ENCODE assay signal across 19 mouse cellular contexts in the genomic region with DNA sequence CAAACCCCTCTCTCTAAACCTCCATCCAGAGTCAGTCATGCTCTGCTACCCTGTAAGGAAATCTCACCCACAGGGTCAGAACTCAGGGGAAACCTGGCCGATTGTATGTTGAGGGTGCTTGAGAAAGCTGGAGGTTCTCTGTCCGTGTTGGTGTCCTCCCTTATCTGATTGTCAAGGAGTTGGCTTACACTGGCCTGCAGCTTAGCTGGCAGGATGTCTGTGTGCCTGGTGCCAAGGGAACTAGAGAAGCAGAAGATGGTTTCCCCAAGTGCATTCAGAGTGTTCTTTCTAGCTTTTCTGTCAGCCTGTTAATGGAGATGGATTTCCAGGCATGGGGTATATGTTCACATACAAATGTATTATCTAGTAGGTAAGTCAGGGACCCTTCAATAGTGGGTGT.
DNase-seq lines count a peak whose midpoint lies in the region; ATAC-seq and TF ChIP-seq lines count a peak whose summit lies in the region.
"Had no signal": no experiment of that assay in that cellular context is flagged by ENCODE, and none has a peak within 500 bp of the region (broad histone marks: within the 10 kb centered on the region; RNA-seq: fewer than 3 reads in every experiment).

No protein-coding gene starts in this region.

- no peaks in the 10 kb centered on the region for H3K79me2 ChIP-seq in liver, adult 2 months (ENCODE audit: control insufficient read depth, insufficient read depth, low read length)

- peak; percentile 25 for DNase-seq in cerebellum, adult 9-10 months
- no peak for DNase-seq in cerebellum, adult 11-12 months
- DNase-seq in heart, adult 8-10 months (ENCODE audit: low spot score) = no peak
- peak; percentile 72 for DNase-seq in liver, adult 2 months (ENCODE audit: extremely low read depth, low read depth, low spot score)
- DNase-seq in urinary bladder, postnatal 4 days (ENCODE audit: low spot score in 2 of 2) = no peak
- DNase-seq: adrenal gland, adult 2 months; adrenal gland, postnatal 25 days; cerebellum, adult 9-11 months; cerebellum, postnatal 36 days; gastrocnemius, postnatal 14 days had no signal

- H3K4me1 ChIP-seq in heart, embryonic 14.5 days (ENCODE audit: control insufficient read depth in 2 of 2, insufficient read depth in 2 of 2, low read length in 2 of 2) = peaks cover 10 to 30% of the 10 kb centered on the region in 2 experiments
- peaks cover 26% of the 10 kb centered on the region for H3K4me1 ChIP-seq in liver, adult 2 months (ENCODE audit: control insufficient read depth, insufficient read depth, low read length)
- no peaks in the 10 kb centered on the region for H3K4me1 ChIP-seq in liver, embryonic 12.5 days
- H3K4me1 ChIP-seq: embryonic facial prominence, embryonic 13.5 days; hindbrain, embryonic 10.5 days had no signal

- TF ChIP-seq CTCF in liver, adult 2 months (IDR thresholded peaks at IDR 0.05; ENCODE audit: low read depth, low read length) = no peak

- no peak overlapping the region for H3K4me3 ChIP-seq in heart, embryonic 14.5 days (ENCODE audit: control insufficient read depth in 1 of 2, insufficient read depth in 1 of 2, low read depth in 1 of 2, low read length in 2 of 2)
- no peak overlapping the region for H3K4me3 ChIP-seq in liver, adult 2 months (ENCODE audit: insufficient read depth, low read depth, low read length)
- H3K4me3 ChIP-seq in liver, embryonic 12.5 days = no peak overlapping the region
- H3K4me3 ChIP-seq: embryonic facial prominence, embryonic 13.5 days; forebrain, embryonic 10.5 days; hindbrain, embryonic 10.5 days; intestine, embryonic 15.5 days had no signal

- H3K36me3 ChIP-seq in heart, embryonic 14.5 days (ENCODE audit: control insufficient read depth, insufficient read depth, low read length) = peaks cover 30% of the 10 kb centered on the region
- H3K36me3 ChIP-seq in liver, adult 2 months (ENCODE audit: control insufficient read depth, insufficient read depth, low read length) = peaks cover 14% of the 10 kb centered on the region
- peaks cover 10% of the 10 kb centered on the region; the same call in 1 of the 2 replicates for H3K36me3 ChIP-seq in liver, embryonic 12.5 days
- H3K36me3 ChIP-seq: intestine, embryonic 15.5 days had no signal

- no peak overlapping the region for H3K27ac ChIP-seq in heart, embryonic 14.5 days (replicated peaks in 1 of 2; ENCODE audit: control insufficient read depth in 1 of 2, insufficient read depth in 1 of 2, low read depth in 2 of 2, low read length in 2 of 2)
- H3K27ac ChIP-seq in liver, adult 2 months (replicated peaks; ENCODE audit: insufficient read depth, low read depth, low read length) = peak overlapping the region; percentile 15; the same call in 1 of the 2 replicates
- H3K27ac ChIP-seq in liver, embryonic 12.5 days = no peak overlapping the region
- H3K27ac ChIP-seq: embryonic facial prominence, embryonic 13.5 days; forebrain, embryonic 10.5 days; hindbrain, embryonic 10.5 days; hindbrain, embryonic 14.5 days; intestine, embryonic 15.5 days had no signal

- no peaks in the 10 kb centered on the region for H3K9me3 ChIP-seq in heart, embryonic 14.5 days (ENCODE audit: control insufficient read depth, low read length)
- H3K9me3 ChIP-seq in liver, embryonic 12.5 days (replicated peaks) = no peaks in the 10 kb centered on the region
- H3K9me3 ChIP-seq: embryonic facial prominence, embryonic 13.5 days; forebrain, embryonic 10.5 days; hindbrain, embryonic 10.5 days; intestine, embryonic 15.5 days had no signal

- H3K27me3 ChIP-seq in heart, embryonic 14.5 days (ENCODE audit: control insufficient read depth, insufficient read depth, low read length) = no peaks in the 10 kb centered on the region
- H3K27me3 ChIP-seq in liver, adult 2 months (ENCODE audit: control insufficient read depth, insufficient read depth, low read length) = no peaks in the 10 kb centered on the region
- no peaks in the 10 kb centered on the region for H3K27me3 ChIP-seq in liver, embryonic 12.5 days (replicated peaks)
- H3K27me3 ChIP-seq: embryonic facial prominence, embryonic 13.5 days; intestine, embryonic 15.5 days had no signal

- WGBS in heart, embryonic 14.5 days = 26% methylated on average over 2 of the region's 2 CpGs
- WGBS in liver, adult 2 months = 21% methylated on average over 2 of the region's 2 CpGs
- WGBS in liver, embryonic 12.5 days (ENCODE audit: insufficient replicate concordance) = 61% methylated on average over 2 of the region's 2 CpGs

- ATAC-seq in heart, embryonic 14.5 days (ENCODE audit: insufficient number of reproducible peaks, insufficient read depth, low FRiP score, low read depth) = no peak
- ATAC-seq in liver, embryonic 12.5 days = no peak
- ATAC-seq in erythroblast, adult 5-6 weeks (replicated peaks; ENCODE audit: low FRiP score, poor library complexity, severe bottlenecking) = 0 out of 2 replicates have a peak, but pooled peaks have one; percentile 26
- ATAC-seq: forebrain, embryonic 14.5 days; intestine, embryonic 15.5 days had no signal

- H3K9ac ChIP-seq in heart, embryonic 14.5 days (ENCODE audit: low read length) = 0 out of 2 replicates have a peak overlapping the region, but pooled peaks have one; percentile 4
- no peak overlapping the region for H3K9ac ChIP-seq in liver, adult 2 months (ENCODE audit: low read depth, low read length)
- no peak overlapping the region for H3K9ac ChIP-seq in liver, embryonic 12.5 days
- H3K9ac ChIP-seq: embryonic facial prominence, embryonic 13.5 days; hindbrain, embryonic 14.5 days; intestine, embryonic 15.5 days had no signal

- no peak overlapping the region for H3K4me2 ChIP-seq in heart, embryonic 14.5 days (ENCODE audit: low read length)
- no peak overlapping the region for H3K4me2 ChIP-seq in liver, embryonic 12.5 days
- H3K4me2 ChIP-seq: embryonic facial prominence, embryonic 13.5 days; hindbrain, embryonic 14.5 days; intestine, embryonic 15.5 days had no signal

- no peak for TF ChIP-seq POLR2A in liver, adult 2 months (IDR thresholded peaks at IDR 0.05; ENCODE audit: extremely low read depth, insufficient read depth, low read length)

Comparison
In these comparisons a context has a peak if more than half of its experiments do, and no peak if none do; other contexts are left out.
1. DNase-seq: peak in cerebellum, adult 9-10 months (single experiment) and liver, adult 2 months (single experiment); none in cerebellum, adult 11-12 months (single experiment), heart, adult 8-10 months (single experiment) and urinary bladder, postnatal 4 days (0 of 2).